Mouse (Mus musculus) kidney, postnatal 0 days (tissue): ENCODE measurements at regions not wholly inside any gene's neighbourhood (a gene's known extent, or its start where the extent isn't known, plus 50 kb on each side); places are given as distances from the start of the nearest gene placed in this dataset.

Source experiments
- ATAC-seq: fragments of 200-750 bp; cut with Nextera tagmentation; replicated peaks from 2 replicates; pipeline ENCODE4 v1.8.0; 2017; ENCODE audit warnings: low read depth, moderate number of reproducible peaks, moderate TSS enrichment, moderate library complexity; ENCODE audit not compliant: low FRiP score
- DNase-seq: peaks from one replicate; pipeline ENCODE4 v3.0.0-alpha.2; 2016; ENCODE audit warnings: low spot score
- H3K27ac ChIP-seq: fragments of 300-500 bp; sonication (generic); 2 replicates; pipeline ENCODE4 v1.5.1; 2014; ENCODE audit warnings: mild to moderate bottlenecking
- H3K27me3 ChIP-seq: fragments of 300-500 bp; sonication (generic); 2 replicates; pipeline ENCODE4 v1.6.1; 2014; ENCODE audit warnings: low read length, mixed read lengths; ENCODE audit not compliant: insufficient read depth
- H3K36me3 ChIP-seq: fragments of 300-500 bp; sonication (generic); 2 replicates; pipeline ENCODE4 v1.6.1; 2014; ENCODE audit warnings: low read length, mixed read lengths; ENCODE audit not compliant: insufficient read depth
- H3K4me1 ChIP-seq: fragments of 300-500 bp; sonication (generic); replicated peaks from 2 replicates; pipeline ENCODE4 v1.6.1; 2014; ENCODE audit warnings: antibody characterized with exemption, low read length, mixed read lengths; ENCODE audit not compliant: insufficient read depth
- H3K4me2 ChIP-seq: fragments of 300-500 bp; sonication (generic); 2 replicates; pipeline ENCODE4 v1.6.1; 2014; ENCODE audit warnings: mild to moderate bottlenecking, low read length, moderate library complexity, mixed read lengths
- H3K4me3 ChIP-seq: fragments of 300-500 bp; sonication (generic); replicated peaks from 2 replicates; pipeline ENCODE4 v1.5.1; 2014; ENCODE audit warnings: low read depth, low read length
- H3K9ac ChIP-seq: fragments of 300-500 bp; sonication (generic); 2 replicates; pipeline ENCODE4 v1.6.1; 2014; ENCODE audit warnings: low read depth, low read length
- H3K9me3 ChIP-seq: fragments of 300-500 bp; sonication (generic); replicated peaks from 2 replicates; pipeline ENCODE4 v1.6.1; 2016; ENCODE audit warnings: low read length, inconsistent platforms, mixed read lengths
- CTCF ChIP-seq: IDR thresholded peaks from 2 replicates; pipeline ENCODE4 v1.5.1; 2016; ENCODE audit warnings: antibody characterized with exemption, low read depth, mild to moderate bottlenecking, moderate library complexity
- WGBS: fragments of 180-500 bp; shearing (Covaris S2); extraction: QIAGEN DNeasy Blood & Tissue Kit; methylation state at CpG from one replicate; pipeline ENCODE4 v1.1.7; 2014; 5-methylcytosine and 5-hydroxymethylcytosine counted together

GRCm38 (mm10) chr1:154116188-154116710, 84.7 kb upstream of the Zfp648 start:
- no peaks in the 10 kb centered on the region for H3K9me3 ChIP-seq
- H3K4me3 ChIP-seq: no peak overlapping the region
- H3K9ac ChIP-seq: no peak overlapping the region
- 69% methylated on average over 7 of the region's 7 CpGs for WGBS
- H3K4me2 ChIP-seq: no peak overlapping the region
- no peak for TF ChIP-seq CTCF
- no peaks in the 10 kb centered on the region for H3K36me3 ChIP-seq
- no peak overlapping the region for H3K27ac ChIP-seq
- peaks cover 7% of the 10 kb centered on the region for H3K4me1 ChIP-seq
- H3K27me3 ChIP-seq: no peaks in the 10 kb centered on the region
- ATAC-seq (no peak), DNase-seq (no peak)

- Histone ChIP-seq H3K4me2 (peak overlapping the region; percentile 32), H3K9ac (peak overlapping the region; percentile 40; the same call in 1 of the 2 replicates), H3K4me1 (peaks cover 7% of the 10 kb centered on the region), H3K9me3 (no peaks in the 10 kb centered on the region), H3K36me3 (no peaks in the 10 kb centered on the region), H3K27ac (peak overlapping the region; percentile 69), H3K4me3 (no peak overlapping the region), H3K27me3 (no peaks in the 10 kb centered on the region)
- ATAC-seq (no peak), DNase-seq (peak; percentile 44)
- 36% methylated on average over 11 of the region's 11 CpGs for WGBS
- TF ChIP-seq CTCF: no peak
Observed at GRCm38 (mm10) chr1:154117346-154117687, 83.7 kb upstream of the Zfp648 start.

DNA sequence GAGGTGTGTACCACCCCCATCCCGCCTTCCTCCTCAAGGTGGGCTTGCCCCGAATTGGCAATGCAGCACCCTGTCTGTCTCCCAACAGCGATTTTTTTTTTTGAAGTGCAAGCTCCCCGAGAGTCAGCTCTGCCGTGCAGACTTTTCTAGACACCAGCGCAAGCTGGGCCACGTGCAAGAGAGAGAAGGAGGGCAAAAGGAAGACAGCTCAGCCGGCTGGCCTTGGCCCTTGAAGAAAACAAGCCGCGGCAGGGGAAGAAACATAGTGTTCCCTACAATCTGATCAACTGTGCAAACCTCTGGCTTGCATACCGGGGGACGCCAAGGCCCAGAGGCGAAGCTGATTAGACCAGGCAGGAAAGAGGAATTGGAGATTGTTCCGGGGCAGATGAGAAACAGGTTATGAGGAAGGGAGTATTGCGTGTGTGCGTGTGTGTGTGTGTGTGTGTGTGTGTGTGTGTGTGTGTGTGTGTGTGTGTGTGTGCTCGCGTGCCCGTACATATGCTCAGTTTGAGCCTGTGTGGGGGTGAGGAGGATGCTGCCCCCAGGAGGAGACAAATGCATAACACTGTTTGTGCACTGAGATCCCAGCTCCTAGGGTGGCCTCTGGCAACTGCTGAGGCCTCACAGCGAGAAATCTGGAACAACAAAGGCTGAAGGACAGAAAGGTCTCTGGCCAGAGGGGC, 83.2 kb upstream of the Zfp648 start:
- H3K4me3 ChIP-seq: no peak overlapping the region
- peak overlapping the region; percentile 69 for H3K27ac ChIP-seq

DNA sequence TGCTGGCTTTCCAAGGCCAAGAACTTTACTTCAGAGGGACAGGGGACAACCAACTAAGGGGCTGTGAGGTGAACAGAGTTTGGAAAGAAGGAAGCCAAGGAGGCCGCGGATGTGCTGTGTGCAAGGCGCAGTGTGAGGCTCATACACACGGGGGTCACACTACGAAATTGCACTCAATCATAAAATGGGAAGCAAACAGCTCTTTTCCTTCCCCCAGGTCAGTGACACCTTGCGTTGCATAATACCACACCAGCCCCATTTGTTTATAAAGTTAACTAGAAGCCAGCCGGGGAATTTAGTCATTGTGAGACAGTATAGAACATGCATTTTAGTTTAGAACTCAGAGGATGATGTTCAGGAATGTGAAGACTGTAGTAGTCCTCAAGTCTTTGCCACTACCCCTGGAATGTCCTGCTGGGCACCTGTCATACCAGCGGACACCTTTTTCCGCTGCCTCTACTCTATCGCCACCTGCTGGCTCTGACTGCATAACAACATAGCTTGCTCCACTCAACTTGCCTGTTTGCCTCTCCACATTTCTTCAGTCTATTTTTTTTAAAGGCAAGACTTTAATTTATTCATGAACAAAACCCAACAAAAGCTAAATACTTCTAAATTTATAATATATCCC, 82.5 kb upstream of the Zfp648 start:
- 0 out of 2 replicates have a peak overlapping the region, but pooled peaks have one; percentile 32 for H3K4me2 ChIP-seq
- peak; percentile 61 for ATAC-seq
- H3K36me3 ChIP-seq: no peaks in the 10 kb centered on the region

More for the DNA sequence above, 83.2 kb upstream of the Zfp648 start:
- Histone ChIP-seq H3K4me2 (peak overlapping the region; percentile 32), H3K36me3 (no peaks in the 10 kb centered on the region), H3K9me3 (no peaks in the 10 kb centered on the region), H3K4me1 (peaks cover 7% of the 10 kb centered on the region), H3K27me3 (no peaks in the 10 kb centered on the region), H3K9ac (peak overlapping the region; percentile 40; the same call in 1 of the 2 replicates)
- DNase-seq: peak; percentile 53
- 34% methylated on average over 20 of the region's 20 CpGs for WGBS
- ATAC-seq: peak; percentile 66
- peak; percentile 52; the same call in 1 of the 2 replicates for TF ChIP-seq CTCF

GRCm38 (mm10) chr1:154119611-154120010, 81.4 kb upstream of the Zfp648 start:
- H3K27me3 ChIP-seq: no peaks in the 10 kb centered on the region
- peaks cover 7% of the 10 kb centered on the region for H3K4me1 ChIP-seq
- no peaks in the 10 kb centered on the region for H3K9me3 ChIP-seq
- no peak for DNase-seq
- no peak overlapping the region for H3K4me2 ChIP-seq
- no peak overlapping the region for H3K4me3 ChIP-seq
- ATAC-seq: no peak
- no peak overlapping the region for H3K9ac ChIP-seq
- WGBS: 80% methylated on average over 5 of the region's 5 CpGs
- TF ChIP-seq CTCF: no peak
- H3K27ac ChIP-seq: no peak overlapping the region
- no peaks in the 10 kb centered on the region for H3K36me3 ChIP-seq

More for the DNA sequence above, 82.5 kb upstream of the Zfp648 start:
- Histone ChIP-seq H3K4me1 (peaks cover 7% of the 10 kb centered on the region), H3K27ac (0 out of 2 replicates have a peak overlapping the region, but pooled peaks have one; percentile 36), H3K9me3 (no peaks in the 10 kb centered on the region), H3K4me3 (no peak overlapping the region), H3K27me3 (no peaks in the 10 kb centered on the region), H3K9ac (no peak overlapping the region)
- peak; percentile 92 for TF ChIP-seq CTCF
- 43% methylated on average over 10 of the region's 10 CpGs for WGBS
- DNase-seq: peak; percentile 81

GRCm38 (mm10) chr1:154120693-154121092, 80.3 kb upstream of the Zfp648 start:
- Histone ChIP-seq H3K9ac (no peak overlapping the region), H3K27me3 (no peaks in the 10 kb centered on the region), H3K4me3 (no peak overlapping the region), H3K27ac (no peak overlapping the region), H3K4me1 (peaks cover 7% of the 10 kb centered on the region), H3K36me3 (no peaks in the 10 kb centered on the region), H3K9me3 (no peaks in the 10 kb centered on the region), H3K4me2 (no peak overlapping the region)
- WGBS: 14% methylated on average over 1 of the region's 1 CpGs
- DNase-seq (peak; percentile 28), ATAC-seq (no peak)
- no peak for TF ChIP-seq CTCF
